Mouse (Mus musculus): ENCODE measurements around the gene Fbln5. TPM values are rescaled to one million over a fixed set of nuclear protein-coding genes. Genes with fewer than 3 reads are reported as not detected.

Gene Fbln5
- polyA plus RNA-seq, 1 experiment = 7.3 TPM

DNA sequence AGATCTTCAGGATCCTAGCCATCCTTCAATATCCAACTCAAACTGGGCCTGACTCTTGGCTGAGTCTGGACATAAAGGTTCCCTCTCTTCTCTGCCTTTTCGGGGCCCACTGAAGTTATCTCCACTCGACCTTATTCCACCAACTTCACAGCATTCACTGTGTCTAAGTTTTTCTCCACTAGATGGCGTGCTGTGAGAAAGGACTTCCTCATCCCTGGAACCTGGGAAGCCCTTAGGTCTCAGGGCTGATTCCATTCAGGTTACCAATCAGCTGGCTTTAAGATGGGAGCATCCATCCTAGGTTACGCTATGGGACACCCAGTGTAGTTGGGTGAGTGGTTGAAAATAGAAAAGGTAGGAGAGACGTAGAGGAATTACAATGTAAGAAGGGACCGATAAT is 7.7 kb downstream of the Fbln5 start:
- peak in 1 of 2 experiments; percentile 57 for DNase-seq (ENCODE audit: extremely low spot score in 1 of 2, low spot score in 1 of 2)

DNA sequence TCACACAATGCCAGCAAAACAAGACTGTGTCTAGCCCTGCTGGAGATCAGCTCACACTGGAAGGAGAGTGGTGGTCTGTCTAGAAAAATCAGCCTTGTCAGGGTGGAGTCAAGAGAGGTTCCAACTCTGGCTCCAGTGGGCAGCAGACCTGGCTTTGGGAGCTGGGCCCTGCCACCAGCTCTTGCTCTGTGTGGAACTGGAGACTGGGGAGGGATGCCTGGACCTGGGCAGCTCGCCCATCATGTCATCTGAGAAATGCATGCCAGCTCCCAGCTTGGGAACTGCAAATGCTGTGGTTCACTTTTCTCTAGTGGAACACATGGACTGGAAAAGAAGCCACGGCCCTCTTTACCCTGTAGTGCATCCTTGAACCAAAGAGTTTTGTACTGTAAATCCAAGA is 8.3 kb downstream of the Fbln5 start:
- no peak for DNase-seq (ENCODE audit: extremely low spot score in 1 of 2, low spot score in 1 of 2)

DNA sequence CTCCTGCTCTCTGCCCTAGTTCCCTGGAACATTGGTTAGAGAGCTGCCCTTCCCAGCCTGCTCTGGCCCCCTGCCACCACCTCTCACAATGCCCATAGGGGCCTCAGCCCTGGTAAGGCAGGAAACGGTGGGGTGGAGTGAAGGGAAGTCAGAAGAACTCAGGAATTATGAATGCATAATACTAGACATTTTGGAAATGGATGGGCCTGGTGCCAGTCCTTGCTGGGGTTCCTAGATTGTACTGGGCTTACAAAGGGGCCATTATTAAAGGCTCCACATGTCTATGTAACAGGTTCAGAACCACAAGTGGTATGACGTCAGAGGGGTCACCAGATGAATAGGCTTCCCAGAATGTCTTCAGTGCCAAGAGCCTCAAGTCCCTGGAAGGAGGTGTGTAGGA is 11.5 kb downstream of the Fbln5 start:
- no peak for DNase-seq (ENCODE audit: extremely low spot score in 1 of 2, low spot score in 1 of 2)

DNA sequence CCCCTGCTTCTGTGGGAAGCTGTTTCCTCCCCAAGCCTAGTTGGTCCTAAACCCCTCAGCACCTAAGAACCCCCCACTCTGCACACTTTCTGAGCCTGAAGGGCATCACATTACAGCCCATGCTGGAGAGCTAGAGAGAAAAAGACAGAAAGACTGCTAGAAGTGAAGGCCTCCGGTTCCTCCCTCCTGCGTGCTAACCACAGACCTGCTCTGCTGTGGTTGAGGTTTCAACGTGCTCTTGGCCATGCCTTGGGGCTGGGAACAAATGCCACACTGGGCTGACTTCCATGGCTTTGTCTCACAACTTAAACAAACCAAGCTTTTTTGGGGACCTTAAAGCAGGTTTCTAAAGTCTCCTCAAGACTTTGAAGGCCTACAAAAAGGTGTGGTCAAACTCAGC is 16.4 kb downstream of the Fbln5 start:
- no peak for DNase-seq (ENCODE audit: extremely low spot score in 1 of 2, low spot score in 1 of 2)

DNA sequence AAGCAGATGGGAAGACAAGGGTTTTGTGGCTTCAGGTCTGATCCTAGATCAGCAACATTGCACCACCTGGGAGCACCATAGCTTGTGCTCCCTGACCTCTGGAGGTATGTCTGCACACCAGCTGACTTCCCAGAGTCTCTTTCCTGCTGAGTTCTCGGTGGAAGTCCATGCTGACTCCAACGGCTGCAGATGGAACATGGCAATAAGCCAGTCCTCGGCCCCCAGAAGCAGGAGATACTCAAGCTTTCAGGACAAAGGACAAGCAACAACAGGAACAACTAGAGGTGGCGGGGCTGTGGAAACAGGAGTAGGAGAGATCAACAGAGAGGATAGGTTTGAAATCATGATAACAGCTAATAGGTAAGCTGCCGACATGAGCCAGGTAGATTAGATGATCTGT is 17.1 kb downstream of the Fbln5 start:
- no peak for DNase-seq (ENCODE audit: extremely low spot score in 1 of 2, low spot score in 1 of 2)

DNA sequence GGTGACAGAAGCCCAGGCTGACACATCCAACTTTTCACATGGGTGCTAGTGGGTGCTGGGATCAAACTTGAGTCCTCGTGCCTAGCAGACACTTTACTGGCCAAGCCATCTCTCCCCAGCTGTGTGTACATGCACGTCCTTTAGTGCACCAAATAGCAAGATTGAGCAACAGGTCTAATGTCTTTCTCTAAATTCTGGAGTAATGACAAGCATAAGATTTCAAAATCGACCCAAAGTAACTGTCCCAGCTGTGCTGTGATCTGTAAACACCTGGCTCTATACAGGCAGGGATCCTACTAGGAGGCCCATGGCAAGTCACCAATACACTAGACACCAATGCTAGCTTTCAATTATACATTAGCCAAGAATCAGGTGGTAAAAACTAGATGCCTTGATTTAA is 17.8 kb downstream of the Fbln5 start:
- no peak for DNase-seq (ENCODE audit: extremely low spot score in 1 of 2, low spot score in 1 of 2)

DNA sequence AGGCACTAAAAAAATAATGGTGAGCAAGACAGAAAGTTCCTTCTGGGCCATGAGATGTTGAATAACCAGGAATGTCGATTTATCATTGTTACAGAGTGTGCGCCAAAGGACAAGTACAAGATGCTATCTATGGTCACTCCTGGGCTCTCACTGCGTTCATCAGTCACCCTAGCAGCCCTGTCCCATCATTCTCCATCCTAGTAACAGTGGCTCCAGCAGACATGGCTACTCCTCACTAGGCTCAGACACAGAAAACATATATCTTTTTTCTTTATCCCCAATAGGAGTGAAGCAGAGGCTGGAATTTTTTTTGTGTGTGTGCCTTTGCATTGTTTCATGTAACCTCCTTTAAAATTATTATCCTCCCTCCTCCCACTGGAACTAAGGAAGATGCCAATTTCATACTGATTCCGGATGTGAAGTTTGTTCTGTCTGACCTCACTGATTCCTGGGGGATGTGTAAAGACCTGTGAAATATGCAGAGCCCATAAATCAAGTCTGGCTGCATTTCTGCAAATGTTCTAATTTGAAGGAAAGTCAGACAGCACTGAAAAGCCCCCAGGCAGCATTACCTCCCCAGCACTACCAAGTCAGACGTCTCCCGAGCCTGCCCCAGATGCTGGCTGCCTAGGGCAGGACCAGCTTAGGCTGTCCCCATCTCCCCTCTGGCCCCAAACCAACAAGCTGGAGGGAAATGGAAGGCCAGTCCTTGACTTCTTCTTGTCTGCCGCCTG is 20.5 kb downstream of the Fbln5 start:
- no peak for DNase-seq (ENCODE audit: extremely low spot score in 1 of 2, low spot score in 1 of 2)

DNA sequence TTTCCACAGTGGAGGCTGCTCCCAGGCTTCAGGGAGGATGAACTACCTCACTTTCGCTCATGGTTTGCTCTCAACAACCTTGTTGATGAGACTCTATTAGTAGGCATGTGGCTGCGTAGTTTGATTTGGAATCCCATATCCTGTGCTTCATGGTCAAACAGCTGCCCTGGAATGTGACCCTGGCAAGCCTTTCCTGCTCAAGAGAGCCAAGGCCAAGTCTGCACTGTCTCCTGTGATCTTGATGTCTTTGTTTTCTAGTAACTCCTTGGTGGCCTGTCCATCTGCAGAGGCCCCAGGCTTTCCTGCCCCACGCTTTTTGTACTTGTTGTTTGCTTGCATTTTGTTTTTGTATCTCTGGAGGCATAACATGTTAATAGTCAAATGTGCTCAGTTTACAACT is 24.4 kb downstream of the Fbln5 start:
- DNase-seq (ENCODE audit: extremely low spot score in 1 of 2, low spot score in 1 of 2) = no peak

DNA sequence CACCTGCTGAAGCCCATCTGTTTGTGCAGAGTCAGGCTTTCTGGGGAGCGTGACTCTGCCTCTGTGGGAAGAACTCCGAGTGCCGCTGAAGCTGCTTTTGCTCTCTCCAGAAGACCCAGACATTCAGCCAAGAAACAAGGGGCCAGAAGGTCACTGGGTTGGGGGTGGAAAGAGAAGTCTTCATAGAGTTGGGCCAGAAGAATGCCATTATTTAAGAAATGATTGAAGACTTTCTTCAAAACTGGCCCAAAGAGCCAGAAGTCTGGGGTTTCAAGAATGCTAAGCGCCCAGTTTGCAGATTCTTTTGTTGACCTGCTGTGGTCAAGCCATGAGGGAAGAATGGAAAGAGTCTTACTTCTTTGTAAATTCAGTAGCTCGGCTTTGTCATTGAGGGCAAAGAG is 25.6 kb downstream of the Fbln5 start:
- no peak for DNase-seq (ENCODE audit: extremely low spot score in 1 of 2, low spot score in 1 of 2)

DNA sequence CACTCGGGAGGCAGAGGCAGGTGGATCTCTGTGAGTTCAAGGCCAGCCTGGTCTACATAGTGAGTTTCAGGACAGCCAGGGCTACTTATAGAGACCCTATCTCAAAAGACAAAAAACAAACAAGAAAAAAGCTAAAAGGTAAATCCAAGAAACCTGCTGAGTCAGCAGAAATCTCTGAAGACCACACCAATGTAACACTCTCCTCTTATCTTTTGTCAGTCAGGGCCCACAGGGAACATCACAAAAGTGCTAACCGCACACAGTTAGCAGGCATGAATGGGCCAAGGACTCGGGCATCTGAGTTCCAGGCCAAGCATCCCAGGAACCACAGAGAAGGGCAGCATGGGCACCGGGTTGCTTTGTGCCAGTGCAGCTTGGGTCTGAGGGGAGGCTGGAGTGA is 26.2 kb downstream of the Fbln5 start:
- no peak for DNase-seq (ENCODE audit: extremely low spot score in 1 of 2, low spot score in 1 of 2)

DNA sequence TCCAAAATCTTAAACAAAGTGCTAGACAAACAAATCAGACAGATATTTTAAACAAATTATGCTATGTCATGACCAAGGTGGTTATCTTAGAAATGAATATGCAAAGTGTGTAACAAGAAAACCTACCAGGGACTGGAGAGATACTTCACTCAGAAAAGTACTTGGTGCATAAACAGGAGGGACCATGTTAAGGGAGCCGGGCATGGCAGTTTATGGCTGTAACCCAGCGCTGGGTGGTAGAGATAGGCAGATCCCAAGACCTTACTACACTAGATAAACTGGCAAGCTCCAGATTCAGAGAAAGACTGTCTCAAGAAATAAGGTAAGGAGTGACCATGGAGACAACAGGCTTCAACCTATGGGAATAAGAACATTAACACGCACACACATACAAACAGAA is 29.1 kb downstream of the Fbln5 start:
- DNase-seq (ENCODE audit: extremely low spot score in 1 of 2, low spot score in 1 of 2) = no peak

DNA sequence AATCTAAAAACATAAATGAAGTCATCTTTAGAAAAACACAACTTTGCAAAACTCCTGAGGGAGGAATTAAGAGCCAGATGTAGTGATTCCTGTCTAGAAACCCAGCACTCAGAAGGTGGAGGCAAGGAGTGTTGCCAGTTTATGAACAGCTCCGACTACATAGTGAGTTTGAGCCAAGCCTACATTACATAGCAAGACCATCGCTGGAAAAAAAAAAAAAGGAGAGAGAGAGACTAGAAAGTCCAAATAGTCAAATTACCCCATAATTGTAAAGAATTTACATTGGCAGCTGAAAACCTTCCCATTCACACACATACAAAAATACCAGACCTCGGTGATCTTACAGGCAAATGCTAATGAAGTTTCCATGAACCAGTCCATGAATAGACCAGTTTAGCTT is 29.6 kb downstream of the Fbln5 start:
- DNase-seq (ENCODE audit: extremely low spot score in 1 of 2, low spot score in 1 of 2) = no peak

DNA sequence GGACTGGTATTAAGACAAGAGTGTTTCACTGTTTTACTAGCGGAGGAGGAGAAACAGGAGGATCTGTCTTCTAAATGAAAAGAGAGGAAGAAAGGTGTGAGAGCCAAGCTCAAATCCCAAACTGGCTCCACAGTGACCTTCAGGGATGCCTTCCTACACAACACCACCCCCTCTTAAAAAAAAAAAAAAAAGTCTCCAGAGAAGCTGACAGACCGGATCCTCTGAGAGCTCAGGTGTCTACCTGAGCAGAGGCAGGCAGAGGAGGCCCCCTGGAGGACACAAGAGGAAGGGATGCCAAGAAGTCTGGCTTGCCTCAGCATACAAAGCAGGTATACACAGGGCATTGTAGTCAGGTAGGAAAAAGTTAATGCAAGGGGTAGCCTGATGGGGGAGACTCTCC is 36.1 kb downstream of the Fbln5 start:
- DNase-seq (ENCODE audit: extremely low spot score in 1 of 2, low spot score in 1 of 2) = no peak

DNA sequence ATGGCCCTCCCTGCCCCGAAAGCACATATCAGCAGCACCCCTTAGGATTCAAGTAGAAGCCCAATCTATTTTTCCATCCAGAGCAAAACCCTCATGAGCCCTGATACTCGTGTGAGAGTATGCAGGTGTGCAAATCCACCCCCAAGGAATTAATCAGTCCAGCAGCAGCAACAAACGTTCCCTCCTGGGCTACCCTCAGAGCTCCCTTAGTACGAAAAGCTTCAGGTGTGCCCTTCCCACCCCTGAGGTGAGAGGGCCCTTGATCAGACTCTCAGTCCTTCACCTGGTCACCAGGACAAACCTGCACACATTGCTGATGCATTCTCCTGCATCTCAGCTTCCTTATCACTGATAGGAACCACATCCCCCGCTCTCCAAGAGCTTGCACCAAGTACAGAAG is 37.9 kb downstream of the Fbln5 start:
- DNase-seq (ENCODE audit: extremely low spot score in 1 of 2, low spot score in 1 of 2) = no peak

DNA sequence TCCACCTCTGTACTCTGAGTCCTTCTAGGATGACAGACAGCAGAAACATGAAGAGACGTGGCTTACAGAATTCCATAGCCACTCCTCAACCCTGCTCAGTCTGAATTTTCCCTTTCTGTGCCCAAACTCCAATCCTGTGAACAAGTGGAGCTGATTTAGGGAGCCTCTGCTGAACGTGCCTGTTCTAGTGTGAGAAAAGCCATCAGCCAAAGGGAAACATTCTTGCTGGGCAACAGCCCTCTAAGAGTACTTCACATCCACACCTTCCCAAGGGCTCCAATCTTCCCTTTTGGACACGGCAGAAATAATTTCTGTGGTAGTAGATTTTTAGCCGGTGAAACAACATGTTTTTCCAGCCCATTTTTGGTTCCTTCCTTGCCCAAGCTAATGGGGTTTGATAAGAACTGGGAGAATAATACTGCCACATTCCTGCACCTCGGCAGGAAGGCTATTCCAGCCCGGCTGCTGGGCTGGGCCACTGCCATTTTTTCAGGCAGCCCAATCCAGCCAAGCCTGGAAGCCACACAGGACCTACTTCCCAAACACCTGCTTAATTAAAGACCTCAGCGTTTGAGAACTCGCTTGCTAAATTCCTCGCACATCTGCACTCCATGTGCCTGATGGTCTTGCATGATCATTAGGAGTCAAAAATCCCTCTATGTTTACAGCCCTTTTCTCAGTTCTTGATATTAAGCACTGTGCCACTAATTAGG is 41.1 kb downstream of the Fbln5 start:
- DNase-seq (ENCODE audit: extremely low spot score in 1 of 2, low spot score in 1 of 2) = no peak

DNA sequence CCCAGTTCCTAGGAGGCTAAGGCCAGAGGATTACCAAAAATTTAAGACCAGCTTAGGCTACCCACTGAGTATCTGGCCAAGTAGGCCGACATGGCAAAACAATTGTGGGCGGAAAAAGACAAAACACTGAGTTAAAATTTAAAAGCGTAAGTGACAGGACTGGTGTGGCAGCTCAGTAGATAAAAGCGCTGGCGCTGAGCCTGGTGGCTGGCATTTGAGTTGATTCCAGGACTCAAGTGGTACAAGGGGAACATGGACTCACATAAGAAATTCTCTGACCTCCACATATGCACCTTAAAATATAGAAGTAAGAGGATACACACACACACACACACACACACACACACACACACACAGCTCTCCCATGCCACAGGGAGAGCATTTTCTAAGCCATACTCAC is 42.5 kb downstream of the Fbln5 start:
- DNase-seq (ENCODE audit: extremely low spot score in 1 of 2, low spot score in 1 of 2) = no peak

DNA sequence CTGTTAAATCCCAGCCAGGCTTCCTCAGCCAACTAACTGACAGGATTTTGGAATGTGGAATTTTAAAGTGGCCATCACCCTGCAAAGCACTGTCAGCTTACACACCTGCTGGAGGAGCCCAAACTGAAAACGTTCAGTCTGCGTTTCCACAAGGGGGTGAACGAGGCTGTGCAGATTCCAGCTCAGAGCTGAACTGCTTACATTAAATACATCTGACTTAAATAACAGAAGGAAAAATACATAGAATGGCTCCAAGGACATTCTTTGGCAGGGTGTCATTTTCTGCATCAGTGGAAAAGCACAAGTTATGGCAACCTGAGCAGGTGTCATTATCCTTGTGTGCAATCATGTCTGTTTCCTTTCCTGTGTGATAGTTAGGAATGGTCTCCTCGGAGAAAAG is 44.7 kb downstream of the Fbln5 start:
- DNase-seq (ENCODE audit: extremely low spot score in 1 of 2, low spot score in 1 of 2) = no peak

DNA sequence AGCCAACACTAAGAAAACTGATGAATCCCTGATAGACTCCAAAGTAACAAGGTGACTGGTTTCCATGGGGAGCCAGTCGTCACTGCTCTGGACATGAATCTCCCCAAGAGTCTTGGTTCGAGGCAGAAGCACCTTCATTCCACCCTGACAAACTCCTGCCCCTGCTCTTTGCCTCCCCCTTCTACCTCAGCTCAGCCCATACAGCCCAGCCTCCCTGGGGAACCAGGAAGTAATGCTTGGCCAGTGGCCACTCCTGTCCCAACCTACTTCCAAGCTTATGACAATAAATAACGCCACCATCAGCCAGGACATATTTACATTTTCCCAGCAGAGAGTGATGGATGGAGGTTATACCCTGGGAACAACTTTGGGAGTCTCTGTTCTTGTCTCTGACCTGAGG is 45.9 kb downstream of the Fbln5 start:
- DNase-seq (ENCODE audit: extremely low spot score in 1 of 2, low spot score in 1 of 2) = no peak

DNA sequence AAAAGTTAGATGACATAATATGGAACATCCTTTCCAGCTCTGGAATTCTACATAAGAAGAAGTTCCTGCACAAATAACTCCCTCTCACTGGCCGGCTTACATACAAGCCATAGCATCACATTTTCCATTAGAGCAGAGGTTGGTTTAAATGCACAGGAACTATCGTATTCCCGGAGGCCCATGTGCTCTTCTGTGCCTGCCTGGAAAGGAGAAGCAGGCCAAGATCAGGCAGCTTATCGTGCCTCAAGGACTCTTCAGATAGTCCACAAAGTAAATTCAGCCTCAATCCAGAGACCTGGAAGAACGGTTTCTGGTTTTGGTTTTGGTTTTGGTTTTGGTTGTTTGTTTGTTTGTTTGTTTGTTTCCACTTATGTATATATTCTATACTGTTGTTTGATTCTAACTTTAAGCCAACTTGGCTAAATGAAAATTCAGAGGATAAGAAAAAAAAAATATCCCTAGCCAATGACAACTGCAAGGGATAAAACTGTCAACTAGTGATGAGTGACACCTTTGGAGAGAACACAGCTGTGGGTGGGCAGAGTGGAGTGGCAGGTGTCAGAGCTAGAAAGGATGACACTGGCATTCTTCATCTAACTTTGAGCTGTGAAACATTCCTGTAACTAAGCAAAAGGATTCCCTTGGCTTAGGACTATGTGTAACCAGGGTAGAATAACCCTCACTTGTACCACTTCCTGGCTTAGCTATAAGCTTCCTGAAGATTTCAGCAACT is 48.4 kb downstream of the Fbln5 start:
- DNase-seq (ENCODE audit: extremely low spot score in 1 of 2, low spot score in 1 of 2) = no peak

DNA sequence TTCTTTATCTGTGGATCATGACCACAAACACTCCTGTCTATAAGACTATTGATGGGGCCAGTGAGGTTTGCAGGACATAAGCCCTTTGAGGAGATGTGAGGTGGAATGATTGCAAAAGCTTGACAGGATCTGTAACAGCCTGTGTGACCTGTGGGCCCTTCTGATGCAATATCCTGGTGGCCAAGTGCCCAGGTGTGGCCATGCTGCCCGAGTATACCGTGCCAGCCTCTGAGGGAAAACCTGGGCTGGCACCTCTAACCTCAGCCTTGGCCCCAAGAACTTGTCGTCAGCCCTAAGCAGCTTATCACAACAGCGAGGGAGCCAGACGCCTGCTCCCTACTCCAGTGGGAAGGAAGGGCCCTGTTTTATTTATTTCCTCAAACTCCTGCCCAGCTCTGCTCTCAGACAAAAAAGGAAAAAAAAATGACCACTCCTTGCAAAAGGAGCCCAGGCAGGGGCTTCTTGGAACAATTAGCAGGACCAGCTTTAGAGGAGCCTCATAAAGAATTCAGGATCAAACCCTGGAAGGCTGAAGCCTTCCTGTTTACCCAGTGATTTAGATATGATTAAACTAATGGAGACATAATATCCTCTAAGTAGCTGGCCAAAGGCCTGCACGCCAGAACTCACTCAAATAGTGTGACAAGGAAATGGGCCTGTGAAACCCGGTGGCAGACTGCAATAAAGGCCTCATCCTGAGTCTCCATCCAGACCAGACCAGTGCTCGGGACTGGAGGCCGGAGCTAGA is 51.4 kb downstream of the Fbln5 start:
- DNase-seq (ENCODE audit: extremely low spot score in 1 of 2, low spot score in 1 of 2) = no peak

DNA sequence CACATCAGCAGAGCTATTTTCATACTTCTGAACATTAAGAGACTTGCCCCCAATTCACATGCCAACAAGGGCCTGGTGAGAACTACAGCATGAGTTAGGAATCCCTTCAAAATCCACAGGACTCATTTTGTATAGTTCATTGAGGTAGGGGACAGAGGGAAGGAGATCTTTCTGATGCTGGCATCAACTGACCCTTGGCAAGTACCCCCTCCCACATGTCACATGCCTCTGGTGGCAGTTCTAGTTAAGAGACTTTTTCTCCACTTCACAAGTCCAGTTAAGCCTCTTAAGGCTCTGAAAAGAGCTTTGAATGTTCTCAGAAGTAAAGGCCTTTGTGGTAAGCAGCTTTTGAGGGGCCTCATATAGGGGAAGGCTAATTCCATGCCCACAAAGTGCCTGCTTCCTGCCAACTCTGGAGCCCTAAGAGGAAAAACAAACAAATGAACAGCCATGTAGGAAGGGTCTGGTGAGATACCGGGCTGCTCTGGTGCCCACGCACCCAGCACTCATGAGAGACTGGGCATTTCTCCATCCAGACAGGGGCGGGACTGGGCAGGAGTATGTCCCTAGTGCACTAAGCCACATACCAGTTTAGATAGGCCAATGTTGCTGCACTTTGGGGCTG is 52.5 kb downstream of the Fbln5 start:
- no peak for DNase-seq (ENCODE audit: extremely low spot score in 1 of 2, low spot score in 1 of 2)
